Mouse (Mus musculus): ENCODE measurements at regions not wholly inside any gene's neighbourhood (a gene's known extent, or its start where the extent isn't known, plus 50 kb on each side); places are given as distances from the start of the nearest gene placed in this dataset.
A peak's percentile ranks its signal among the peaks of the same experiment; 100 is the strongest.
"Not testable (repeated sequence)": the region's sequence is repeated elsewhere in the genome, so short reads cannot be mapped to it uniquely, and the experiment has no call there.

GRCm38 (mm10) chr7:73688451-73688850 is 51.7 kb upstream of the Fam174b start:
- DNase-seq (ENCODE audit: low spot score): no peak

- not testable (repeated sequence) for DNase-seq (ENCODE audit: low spot score)
Observed at GRCm38 (mm10) chr7:73686245-73686644, 53.9 kb upstream of the Fam174b start.

- no peak for DNase-seq (ENCODE audit: low spot score)
Observed at GRCm38 (mm10) chr7:73682756-73683155, 57.3 kb upstream of the Fam174b start.

- DNase-seq (ENCODE audit: low spot score): no peak
Observed at GRCm38 (mm10) chr7:73670598-73670997, 69.5 kb upstream of the Fam174b start.

GRCm38 (mm10) chr7:73668791-73669190 is 71.3 kb upstream of the Fam174b start:
- no peak for DNase-seq (ENCODE audit: low spot score)

- no peak for DNase-seq (ENCODE audit: low spot score)
Observed at GRCm38 (mm10) chr7:73666921-73667675, 73.0 kb upstream of the Fam174b start.

GRCm38 (mm10) chr7:73664962-73665361 is 75.1 kb upstream of the Fam174b start:
- no peak for DNase-seq (ENCODE audit: low spot score)

GRCm38 (mm10) chr7:73662536-73662935 is 77.6 kb upstream of the Fam174b start:
- DNase-seq (ENCODE audit: low spot score): no peak

- DNase-seq (ENCODE audit: low spot score): no peak
Observed at GRCm38 (mm10) chr7:73661901-73662300, 78.2 kb upstream of the Fam174b start.

- no peak for DNase-seq (ENCODE audit: low spot score)
Observed at GRCm38 (mm10) chr7:73659551-73659950, 80.6 kb upstream of the Fam174b start.

GRCm38 (mm10) chr7:73657283-73657682 is 82.8 kb upstream of the Fam174b start:
- DNase-seq (ENCODE audit: low spot score): no peak

- not testable (repeated sequence) for DNase-seq (ENCODE audit: low spot score)
Observed at GRCm38 (mm10) chr7:73656424-73656795, 83.7 kb upstream of the Fam174b start.

- DNase-seq (ENCODE audit: low spot score): no peak
Observed at GRCm38 (mm10) chr7:73655787-73656423, 84.2 kb upstream of the Fam174b start.

- no peak for DNase-seq (ENCODE audit: low spot score)
Observed at GRCm38 (mm10) chr7:73654193-73654871, 85.8 kb upstream of the Fam174b start.

GRCm38 (mm10) chr7:73650909-73651308 is 89.2 kb upstream of the Fam174b start:
- DNase-seq (ENCODE audit: low spot score): no peak

- DNase-seq (ENCODE audit: low spot score): peak; percentile 63
Observed at GRCm38 (mm10) chr7:73648010-73648409, 92.1 kb upstream of the Fam174b start.

- no peak for DNase-seq (ENCODE audit: low spot score)
Observed at GRCm38 (mm10) chr7:73647140-73647539, 93.0 kb upstream of the Fam174b start.

- DNase-seq (ENCODE audit: low spot score): no peak
Observed at GRCm38 (mm10) chr7:73646711-73647110, 93.4 kb upstream of the Fam174b start.

- no peak for DNase-seq (ENCODE audit: low spot score)
Observed at GRCm38 (mm10) chr7:73644362-73644904, 95.7 kb upstream of the Fam174b start.

- no peak for DNase-seq (ENCODE audit: low spot score)
Observed at GRCm38 (mm10) chr7:73643993-73644335, 96.1 kb upstream of the Fam174b start.

- DNase-seq (ENCODE audit: low spot score): no peak
Observed at GRCm38 (mm10) chr7:73643306-73643992, 96.7 kb upstream of the Fam174b start.

GRCm38 (mm10) chr7:73640194-73640593 is 98.6 kb upstream of the Chd2 start:
- no peak for DNase-seq (ENCODE audit: low spot score)

All from urinary bladder, adult 2 months (tissue).